Mouse (Mus musculus): ENCODE results near the gene Gm28539. TPM values are rescaled to one million over a fixed set of nuclear protein-coding genes. Genes with fewer than 3 reads are reported as not detected.
A peak's percentile ranks its signal among the peaks of the same experiment; 100 is the strongest.

Gene Gm28539
- polyA plus RNA-seq, 1 experiment from 2014 or later = not detected

DNA sequence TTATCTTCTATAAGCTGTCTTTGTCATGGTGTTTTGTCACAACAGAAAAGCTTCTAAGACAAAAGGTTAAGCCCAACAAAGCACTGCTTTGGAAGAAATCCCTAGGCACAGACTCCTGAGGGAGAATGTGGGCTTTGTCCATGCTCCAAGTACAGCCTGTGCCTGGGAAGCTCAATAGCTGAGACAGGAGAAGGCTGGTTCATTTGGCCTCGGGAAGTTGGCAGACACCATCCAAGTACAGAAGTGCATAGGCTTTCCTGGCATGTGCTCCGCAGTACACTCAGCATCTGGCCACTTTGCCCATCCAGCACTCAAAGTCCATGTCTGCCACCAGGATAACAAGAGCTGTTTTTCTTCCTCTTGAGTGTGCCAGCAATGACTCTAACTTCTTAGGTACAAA is 30.6 kb upstream of the Gm28539 start:
- Histone ChIP-seq H3K27ac (replicated peaks in 1 of 2; ENCODE audit: control insufficient read depth in 1 of 2, insufficient read depth in 1 of 2, low read depth in 2 of 2, low read length in 2 of 2) (no peak overlapping the region), H3K4me1 (ENCODE audit: control insufficient read depth in 2 of 2, insufficient read depth in 2 of 2, low read length in 2 of 2) (peaks cover 0 to 4% of the 10 kb centered on the region in 2 experiments; a peak in 1 of 4 replicates), H3K4me2 (ENCODE audit: low read length) (no peak overlapping the region), H3K9ac (ENCODE audit: low read length) (no peak overlapping the region), H3K9me3 (ENCODE audit: control insufficient read depth, low read length) (no peaks in the 10 kb centered on the region), H3K4me3 (ENCODE audit: control insufficient read depth in 1 of 2, insufficient read depth in 1 of 2, low read depth in 1 of 2, low read length in 2 of 2) (no peak overlapping the region), H3K36me3 (ENCODE audit: control insufficient read depth, insufficient read depth, low read length) (peaks cover 78% of the 10 kb centered on the region), H3K27me3 (ENCODE audit: control insufficient read depth, insufficient read depth, low read length) (no peaks in the 10 kb centered on the region)
- 87% methylated on average over 2 of the region's 2 CpGs for WGBS
- no peak for ATAC-seq (ENCODE audit: insufficient number of reproducible peaks, insufficient read depth, low FRiP score, low read depth)

DNA sequence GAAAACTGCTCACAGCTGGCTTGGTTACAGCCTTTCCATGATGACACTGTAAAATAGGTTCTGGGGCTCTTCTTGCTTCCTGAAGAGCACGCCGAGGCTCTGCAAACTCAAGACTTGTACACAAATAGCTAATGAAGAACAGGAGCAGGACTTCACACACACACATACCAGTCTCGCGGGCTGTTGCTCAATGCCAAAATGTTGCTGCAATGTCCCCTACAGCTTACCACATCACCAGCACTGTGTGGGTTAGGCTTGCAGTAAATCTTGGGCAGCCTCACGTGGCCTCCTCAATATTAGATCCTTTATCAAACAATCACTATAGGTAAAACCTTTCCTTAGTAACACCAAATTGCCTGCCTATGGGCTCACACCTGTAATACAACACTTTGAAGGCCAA is 27.4 kb upstream of the Gm28539 start:
- Histone ChIP-seq H3K9ac (ENCODE audit: low read length) (no peak overlapping the region), H3K27ac (replicated peaks in 1 of 2; ENCODE audit: control insufficient read depth in 1 of 2, insufficient read depth in 1 of 2, low read depth in 2 of 2, low read length in 2 of 2) (no peak overlapping the region), H3K9me3 (ENCODE audit: control insufficient read depth, low read length) (no peaks in the 10 kb centered on the region), H3K4me1 (ENCODE audit: control insufficient read depth in 2 of 2, insufficient read depth in 2 of 2, low read length in 2 of 2) (peaks cover 5 to 18% of the 10 kb centered on the region in 2 experiments; a peak in 3 of 4 replicates), H3K4me3 (ENCODE audit: control insufficient read depth in 1 of 2, insufficient read depth in 1 of 2, low read depth in 1 of 2, low read length in 2 of 2) (no peak overlapping the region), H3K27me3 (ENCODE audit: control insufficient read depth, insufficient read depth, low read length) (no peaks in the 10 kb centered on the region), H3K36me3 (ENCODE audit: control insufficient read depth, insufficient read depth, low read length) (peaks cover 54% of the 10 kb centered on the region), H3K4me2 (ENCODE audit: low read length) (no peak overlapping the region)
- no peak for ATAC-seq (ENCODE audit: insufficient number of reproducible peaks, insufficient read depth, low FRiP score, low read depth)
- 95% methylated on average over 5 of the region's 5 CpGs for WGBS

DNA sequence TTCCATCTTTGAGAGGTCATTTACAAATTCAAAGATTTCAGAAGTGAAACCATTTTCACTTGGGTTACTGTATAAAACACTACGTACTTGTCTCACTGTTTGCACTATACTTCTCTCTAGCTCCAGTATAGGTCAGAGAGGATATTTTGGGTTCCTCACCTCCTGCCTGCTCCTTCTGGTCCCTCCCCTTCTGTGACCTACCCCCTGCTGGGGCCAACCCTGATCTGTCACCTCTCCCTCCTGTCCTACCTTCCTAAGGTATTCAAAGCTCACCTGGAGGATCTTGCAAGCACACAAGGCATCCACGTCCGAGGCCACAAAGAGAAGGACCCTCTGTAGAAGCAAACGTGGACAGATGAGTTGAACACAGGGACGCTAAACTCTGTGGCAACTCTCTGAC is 25.4 kb upstream of the Gm28539 start:
- H3K4me1 ChIP-seq (ENCODE audit: control insufficient read depth in 2 of 2, insufficient read depth in 2 of 2, low read length in 2 of 2) = peaks cover 5 to 18% of the 10 kb centered on the region in 2 experiments; a peak in 3 of 4 replicates
- peak overlapping the region; percentile 79 for H3K9ac ChIP-seq (ENCODE audit: low read length)
- peak overlapping the region; percentile 40 to 53; a peak in 2 of 4 replicates for H3K27ac ChIP-seq (replicated peaks in 1 of 2; ENCODE audit: control insufficient read depth in 1 of 2, insufficient read depth in 1 of 2, low read depth in 2 of 2, low read length in 2 of 2)
- no peaks in the 10 kb centered on the region for H3K27me3 ChIP-seq (ENCODE audit: control insufficient read depth, insufficient read depth, low read length)
- peak overlapping the region; percentile 62 to 89 for H3K4me3 ChIP-seq (ENCODE audit: control insufficient read depth in 1 of 2, insufficient read depth in 1 of 2, low read depth in 1 of 2, low read length in 2 of 2)
- peaks cover 51% of the 10 kb centered on the region for H3K36me3 ChIP-seq (ENCODE audit: control insufficient read depth, insufficient read depth, low read length)
- 6% methylated on average over 5 of the region's 5 CpGs for WGBS
- no peaks in the 10 kb centered on the region for H3K9me3 ChIP-seq (ENCODE audit: control insufficient read depth, low read length)
- ATAC-seq (ENCODE audit: insufficient number of reproducible peaks, insufficient read depth, low FRiP score, low read depth) = no peak
- H3K4me2 ChIP-seq (ENCODE audit: low read length) = peak overlapping the region; percentile 82

DNA sequence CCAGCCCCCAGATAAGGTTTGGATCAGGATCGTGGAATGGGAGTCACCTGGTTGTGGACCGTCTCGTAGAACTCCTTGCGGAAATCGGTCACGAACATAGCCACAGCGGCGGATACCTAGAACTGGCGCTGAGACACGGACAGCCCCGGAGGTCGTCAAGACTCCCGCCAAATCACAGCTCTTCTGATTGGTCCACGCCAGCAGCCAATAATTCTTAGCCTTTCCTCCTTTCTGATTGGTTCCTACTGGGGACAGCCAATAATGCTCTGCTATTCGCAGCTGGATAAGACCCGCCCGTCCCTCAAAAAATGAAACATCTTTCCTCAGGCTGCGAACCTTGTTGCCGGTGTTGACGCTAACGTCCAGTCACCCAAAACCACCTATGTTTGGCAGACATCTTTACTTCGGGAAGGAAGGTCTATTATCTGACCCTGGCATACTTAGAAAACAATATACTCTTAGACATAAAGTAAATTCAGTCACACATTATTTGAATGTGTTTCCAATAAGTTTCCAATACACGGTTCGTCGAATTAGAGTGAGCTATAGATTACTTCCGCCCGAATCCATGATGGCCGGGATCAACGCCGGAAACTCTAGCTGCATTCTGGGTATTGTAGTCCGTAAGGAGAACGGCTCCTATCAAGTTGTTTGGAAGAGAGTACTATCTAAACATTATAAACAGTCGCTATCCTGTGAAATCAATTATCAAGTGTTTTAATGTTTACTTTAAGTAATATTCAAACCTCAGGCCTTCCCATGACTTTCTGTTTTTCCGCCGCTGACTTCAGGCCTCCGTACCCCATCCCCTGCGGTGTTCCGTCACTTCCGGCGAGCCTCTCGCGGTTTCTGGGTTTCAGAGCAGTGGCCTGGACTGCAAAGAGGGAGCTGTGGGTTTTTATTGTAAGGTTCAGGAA is 24.7 kb upstream of the Gm28539 start, which contains the start of the genes Ufd1 and Cdc45:
TSS of gene Ufd1 (plus strand) at position 312 of the 917 bp plus-strand sequence.
TSS of gene Cdc45 (minus strand) at position 520 of the 917 bp plus-strand sequence.
- peak within 1 kb of the TSS; percentile 53 to 80 for H3K27ac ChIP-seq (replicated peaks in 1 of 2; ENCODE audit: control insufficient read depth in 1 of 2, insufficient read depth in 1 of 2, low read depth in 2 of 2, low read length in 2 of 2)
- no peaks in the 10 kb centered on the region for H3K9me3 ChIP-seq (ENCODE audit: control insufficient read depth, low read length)
- peak within 1 kb of the TSS; percentile 62 to 89 for H3K4me3 ChIP-seq (ENCODE audit: control insufficient read depth in 1 of 2, insufficient read depth in 1 of 2, low read depth in 1 of 2, low read length in 2 of 2)
- peak; percentile 91 for ATAC-seq (ENCODE audit: insufficient number of reproducible peaks, insufficient read depth, low FRiP score, low read depth)
- peak within 1 kb of the TSS; percentile 81 for H3K9ac ChIP-seq (ENCODE audit: low read length)
- under 1% methylated on average over 42 of the region's 42 CpGs for WGBS
- peak within 1 kb of the TSS; percentile 84 for H3K4me2 ChIP-seq (ENCODE audit: low read length)
- peaks cover 51% of the 10 kb centered on the region for H3K36me3 ChIP-seq (ENCODE audit: control insufficient read depth, insufficient read depth, low read length)
- no peaks in the 10 kb centered on the region for H3K27me3 ChIP-seq (ENCODE audit: control insufficient read depth, insufficient read depth, low read length)
- peaks cover 5 to 18% of the 10 kb centered on the region in 2 experiments; a peak in 3 of 4 replicates for H3K4me1 ChIP-seq (ENCODE audit: control insufficient read depth in 2 of 2, insufficient read depth in 2 of 2, low read length in 2 of 2)

DNA sequence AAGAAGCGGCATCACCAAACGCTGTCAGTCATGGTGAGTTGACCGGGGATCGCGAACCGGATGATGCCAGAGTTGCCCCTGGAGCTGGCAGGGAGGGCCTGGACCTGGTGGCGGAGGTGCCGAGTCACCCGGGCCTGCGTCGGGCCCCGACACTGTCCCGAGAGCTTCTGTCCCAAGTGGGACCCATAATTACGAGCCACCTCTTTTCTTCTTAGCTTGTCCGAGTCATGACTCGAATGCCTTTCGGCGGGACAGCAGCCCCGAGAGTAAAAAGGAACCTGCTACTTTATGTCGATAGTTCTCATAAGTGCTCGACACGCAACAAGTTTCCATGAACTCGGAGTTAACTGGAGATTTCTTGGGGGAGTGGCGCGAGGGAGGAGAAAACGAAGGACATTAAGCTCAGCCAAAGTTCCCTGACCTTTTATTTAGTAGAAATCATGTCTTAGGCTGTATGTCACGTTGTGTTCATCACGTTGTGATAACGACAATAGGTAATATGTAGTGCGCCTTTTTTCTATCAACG is 23.9 kb upstream of the Gm28539 start:
- whole genome bisulfite sequencing = 2% methylated on average over 31 of the region's 31 CpGs

DNA sequence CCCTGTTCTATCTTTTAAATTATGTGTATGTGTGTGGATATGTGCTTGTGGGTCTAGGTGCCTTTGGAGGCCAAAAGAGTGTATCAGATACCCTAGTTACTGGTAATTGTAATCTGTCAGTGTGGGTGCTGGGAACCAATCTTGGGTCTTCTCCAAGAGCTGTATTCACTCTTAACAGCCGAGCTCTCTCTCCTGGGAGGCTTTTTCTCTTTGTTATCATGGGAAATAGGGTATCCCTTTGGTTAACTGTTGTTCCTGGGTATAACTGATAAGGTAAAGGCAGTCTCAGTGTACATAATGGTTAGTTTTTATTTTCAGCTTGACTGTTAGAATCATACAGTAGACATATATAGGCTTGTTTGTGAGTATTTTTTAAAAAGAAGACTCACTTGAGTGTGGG is 14.0 kb upstream of the Gm28539 start:
- ATAC-seq (ENCODE audit: insufficient number of reproducible peaks, insufficient read depth, low FRiP score, low read depth) = no peak
- Histone ChIP-seq H3K4me2 (ENCODE audit: low read length) (no peak overlapping the region), H3K27me3 (ENCODE audit: control insufficient read depth, insufficient read depth, low read length) (no peaks in the 10 kb centered on the region), H3K9ac (ENCODE audit: low read length) (no peak overlapping the region), H3K4me3 (ENCODE audit: control insufficient read depth in 1 of 2, insufficient read depth in 1 of 2, low read depth in 1 of 2, low read length in 2 of 2) (no peak overlapping the region), H3K9me3 (ENCODE audit: control insufficient read depth, low read length) (no peaks in the 10 kb centered on the region), H3K36me3 (ENCODE audit: control insufficient read depth, insufficient read depth, low read length) (peaks cover 99% of the 10 kb centered on the region), H3K27ac (replicated peaks in 1 of 2; ENCODE audit: control insufficient read depth in 1 of 2, insufficient read depth in 1 of 2, low read depth in 2 of 2, low read length in 2 of 2) (no peak overlapping the region), H3K4me1 (ENCODE audit: control insufficient read depth in 2 of 2, insufficient read depth in 2 of 2, low read length in 2 of 2) (no peaks in the 10 kb centered on the region)
- WGBS = 76% methylated on average over 1 of the region's 1 CpGs

More for the DNA sequence above, 23.9 kb upstream of the Gm28539 start:
- peaks cover 5 to 18% of the 10 kb centered on the region in 2 experiments; a peak in 3 of 4 replicates for H3K4me1 ChIP-seq (ENCODE audit: control insufficient read depth in 2 of 2, insufficient read depth in 2 of 2, low read length in 2 of 2)
- H3K27me3 ChIP-seq (ENCODE audit: control insufficient read depth, insufficient read depth, low read length) = no peaks in the 10 kb centered on the region
- ATAC-seq (ENCODE audit: insufficient number of reproducible peaks, insufficient read depth, low FRiP score, low read depth) = peak; percentile 36; the same call in 1 of the 2 replicates
- H3K4me2 ChIP-seq (ENCODE audit: low read length) = peak overlapping the region; percentile 84
- peak overlapping the region; percentile 53 to 80 for H3K27ac ChIP-seq (replicated peaks in 1 of 2; ENCODE audit: control insufficient read depth in 1 of 2, insufficient read depth in 1 of 2, low read depth in 2 of 2, low read length in 2 of 2)
- H3K4me3 ChIP-seq (ENCODE audit: control insufficient read depth in 1 of 2, insufficient read depth in 1 of 2, low read depth in 1 of 2, low read length in 2 of 2) = peak overlapping the region; percentile 62 to 89
- H3K36me3 ChIP-seq (ENCODE audit: control insufficient read depth, insufficient read depth, low read length) = peaks cover 51% of the 10 kb centered on the region
- H3K9me3 ChIP-seq (ENCODE audit: control insufficient read depth, low read length) = no peaks in the 10 kb centered on the region
- peak overlapping the region; percentile 81 for H3K9ac ChIP-seq (ENCODE audit: low read length)

DNA sequence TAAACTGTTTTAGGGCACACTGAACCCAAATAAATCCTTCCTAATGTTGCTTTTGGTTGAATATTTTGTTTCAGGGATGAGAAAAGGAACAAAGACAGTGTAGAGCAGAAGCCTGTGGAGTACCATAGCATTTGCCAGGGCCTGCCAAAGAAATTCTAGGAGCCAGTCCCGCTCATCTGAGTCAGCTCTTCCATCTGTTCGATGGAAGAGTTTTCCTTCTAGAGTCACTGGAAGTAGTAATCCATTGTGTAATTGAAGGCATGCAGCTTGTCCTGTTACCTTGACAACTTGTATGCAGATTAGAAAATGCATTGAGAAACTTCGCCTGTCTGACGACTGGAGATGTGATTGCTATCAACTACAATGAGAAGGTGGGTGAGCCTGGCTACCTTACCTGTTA is 13.5 kb upstream of the Gm28539 start:
- WGBS = 76% methylated on average over 4 of the region's 4 CpGs
- peaks cover 99% of the 10 kb centered on the region for H3K36me3 ChIP-seq (ENCODE audit: control insufficient read depth, insufficient read depth, low read length)
- no peak for ATAC-seq (ENCODE audit: insufficient number of reproducible peaks, insufficient read depth, low FRiP score, low read depth)

More for the DNA sequence above, 13.5 kb upstream of the Gm28539 start:
- H3K4me3 ChIP-seq (ENCODE audit: control insufficient read depth in 1 of 2, insufficient read depth in 1 of 2, low read depth in 1 of 2, low read length in 2 of 2) = no peak overlapping the region
- H3K9me3 ChIP-seq (ENCODE audit: control insufficient read depth, low read length) = no peaks in the 10 kb centered on the region
- no peaks in the 10 kb centered on the region for H3K27me3 ChIP-seq (ENCODE audit: control insufficient read depth, insufficient read depth, low read length)
- H3K9ac ChIP-seq (ENCODE audit: low read length) = no peak overlapping the region
- H3K4me2 ChIP-seq (ENCODE audit: low read length) = no peak overlapping the region
- no peaks in the 10 kb centered on the region for H3K4me1 ChIP-seq (ENCODE audit: control insufficient read depth in 2 of 2, insufficient read depth in 2 of 2, low read length in 2 of 2)
- no peak overlapping the region for H3K27ac ChIP-seq (replicated peaks in 1 of 2; ENCODE audit: control insufficient read depth in 1 of 2, insufficient read depth in 1 of 2, low read depth in 2 of 2, low read length in 2 of 2)
